Mouse (Mus musculus) G1E (cell line): ENCODE results near the gene Grtp1. TPM values are rescaled to one million over a fixed set of nuclear protein-coding genes. Genes with fewer than 3 reads are reported as not detected.

Source experiments
- ATAC-seq: 2 replicates; pipeline ENCODE4 v1.8.0; 2016; ENCODE audit warnings: mild to moderate bottlenecking; ENCODE audit not compliant: insufficient number of reproducible peaks, poor library complexity, low FRiP score, severe bottlenecking; ENCODE audit errors: extremely low read depth
- DNase-seq: peaks from one replicate; pipeline ENCODE4 v3.0.0; 2012; ENCODE audit warnings: low spot score
- H3K27me3 ChIP-seq: 2 replicates; pipeline ENCODE4 v1.6.1; 2012; ENCODE audit warnings: mild to moderate bottlenecking, low read length, inconsistent platforms; ENCODE audit not compliant: insufficient read depth
- H3K36me3 ChIP-seq: replicated peaks from 2 replicates; pipeline ENCODE3; 2012; ENCODE audit warnings: mild to moderate bottlenecking, inconsistent platforms
- H3K4me1 ChIP-seq: 2 replicates; pipeline ENCODE4 v1.6.1; 2012; ENCODE audit warnings: low read depth, low read length, inconsistent platforms, mixed read lengths; ENCODE audit not compliant: insufficient read depth
- H3K4me3 ChIP-seq: 2 replicates; pipeline ENCODE4 v1.5.1; 2012; ENCODE audit warnings: low read depth, mild to moderate bottlenecking, inconsistent platforms, low read length, moderate library complexity, mixed read lengths
- H3K9me3 ChIP-seq: replicated peaks from 2 replicates; pipeline ENCODE4 v1.6.1; 2012; ENCODE audit warnings: inconsistent platforms
- CTCF ChIP-seq: IDR thresholded peaks from 2 replicates; pipeline ENCODE4 v1.5.1; 2012; ENCODE audit warnings: low read depth, low read length, inconsistent platforms, mixed read lengths
- GATA1 ChIP-seq: IDR thresholded peaks from 2 replicates; pipeline ENCODE4 v1.6.1; 2012; ENCODE audit warnings: borderline replicate concordance, low read length, inconsistent platforms, mixed read lengths
- GATA2 ChIP-seq: IDR thresholded peaks from 2 replicates; pipeline ENCODE4 v1.6.1; 2012; ENCODE audit warnings: low read depth, low read length, inconsistent platforms, borderline replicate concordance
- POLR2AphosphoS5 ChIP-seq: IDR thresholded peaks from 2 replicates; pipeline ENCODE4 v1.6.1; 2012; ENCODE audit warnings: low read depth, low read length, inconsistent platforms; ENCODE audit not compliant: insufficient replicate concordance
- TAL1 ChIP-seq: conservative IDR thresholded peaks from 2 replicates; pipeline ENCODE4 v1.6.1; 2012; ENCODE audit warnings: low read depth, low read length, inconsistent platforms, mixed read lengths
- polyA plus RNA-seq: library from polyadenylated mRNA; stranded (reverse); fragments of >175 nt; gene quantifications from 2 replicates; pipeline ENCODE4 v1.2.3, GENCODE M21; 2012
- total RNA-seq, 2 experiments: library from RNA; stranded (forward) in 1 of 2; stranded (reverse) in 1 of 2; fragments of 200-1000 nt in 1 of 2; fragments of >200 nt in 1 of 2; fragmentation: Nextera tagmentation in 1 of 2; gene quantifications; 2 replicates each; pipeline ENCODE4 v1.2.3; 2014 to 2017

Gene Grtp1
- total and polyA plus RNA-seq, 3 experiments: 7.4 to 17.4 (median 10.7) TPM

DNA sequence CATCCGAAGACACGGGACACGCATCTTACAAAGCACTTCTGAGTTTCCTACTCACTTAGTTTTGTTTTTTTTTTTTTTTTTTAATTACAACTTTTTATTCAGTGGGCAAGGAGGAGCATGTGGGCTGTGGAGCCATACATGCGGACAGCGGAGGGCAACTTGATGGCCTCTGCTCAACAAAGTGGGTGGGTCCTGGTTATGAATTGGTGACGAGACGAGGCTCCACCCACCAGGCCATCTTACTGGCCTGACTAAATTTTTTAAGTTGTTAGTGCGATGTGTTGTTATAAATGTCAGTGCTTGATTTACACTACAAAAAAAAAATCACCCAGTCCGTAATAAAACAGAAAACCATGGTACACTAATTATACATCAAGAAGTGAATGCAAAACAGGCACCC is 20.0 kb downstream of the Grtp1 start:
- Histone ChIP-seq H3K4me3 (no peak overlapping the region), H3K27me3 (no peaks in the 10 kb centered on the region), H3K9me3 (no peaks in the 10 kb centered on the region), H3K36me3 (peaks cover 85% of the 10 kb centered on the region), H3K4me1 (peaks cover 50% of the 10 kb centered on the region)
- no peak for ATAC-seq
- DNase-seq: no peak
- TF ChIP-seq POLR2AphosphoS5: no peak
- no peak for TF ChIP-seq GATA2
- TF ChIP-seq TAL1: no peak
- TF ChIP-seq GATA1: no peak
- no peak for TF ChIP-seq CTCF

DNA sequence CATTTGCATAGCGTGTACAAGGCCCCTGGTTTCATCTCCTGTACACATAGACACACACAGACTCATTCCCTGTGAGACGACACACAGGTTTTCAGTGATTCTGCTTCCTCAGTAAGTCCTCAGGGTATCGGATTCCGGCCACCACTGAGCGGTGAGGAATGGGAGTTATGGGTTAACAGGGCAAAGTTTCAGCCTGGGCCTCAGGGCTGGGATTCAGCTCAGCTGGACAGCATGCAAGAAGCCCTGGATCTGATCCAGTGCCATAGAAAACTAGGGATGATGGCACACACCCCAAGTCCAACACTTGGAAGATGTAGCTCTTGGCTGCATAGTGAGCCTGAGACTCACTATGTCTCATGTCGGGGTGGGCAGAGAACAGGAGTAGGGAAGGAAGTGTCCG is 20.5 kb downstream of the Grtp1 start:
- TF ChIP-seq GATA1 (no peak), POLR2AphosphoS5 (no peak), GATA2 (no peak), TAL1 (no peak), CTCF (no peak)
- H3K27me3 ChIP-seq: no peaks in the 10 kb centered on the region
- no peaks in the 10 kb centered on the region for H3K9me3 ChIP-seq
- no peak overlapping the region for H3K4me3 ChIP-seq
- no peak for DNase-seq
- no peak for ATAC-seq
- peaks cover 50% of the 10 kb centered on the region for H3K4me1 ChIP-seq
- peaks cover 85% of the 10 kb centered on the region for H3K36me3 ChIP-seq

DNA sequence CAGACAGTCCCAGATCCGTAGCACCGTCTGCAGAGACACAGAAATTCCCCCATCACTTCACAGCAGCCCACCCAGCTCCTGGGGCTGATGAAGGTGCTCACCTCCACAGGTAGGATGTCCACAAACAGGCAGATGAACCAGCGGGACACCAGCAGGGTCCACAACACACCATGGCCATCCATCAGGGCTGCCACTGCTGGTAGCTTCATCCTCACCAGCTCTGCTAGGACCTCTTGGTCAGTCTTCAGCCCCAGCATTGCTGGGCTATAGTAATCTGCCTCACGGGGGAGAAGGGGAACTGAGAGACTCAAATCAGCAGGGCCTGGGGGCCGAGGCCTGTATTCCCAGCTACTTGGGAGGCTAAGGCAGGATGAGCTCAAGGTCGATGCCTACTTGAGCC is 20.9 kb downstream of the Grtp1 start:
- ATAC-seq: no peak
- no peak for DNase-seq
- H3K9me3 ChIP-seq: no peaks in the 10 kb centered on the region
- no peak overlapping the region for H3K4me3 ChIP-seq
- peaks cover 49% of the 10 kb centered on the region for H3K4me1 ChIP-seq
- no peak for TF ChIP-seq GATA1
- TF ChIP-seq POLR2AphosphoS5: no peak
- TF ChIP-seq GATA2: no peak
- no peak for TF ChIP-seq TAL1
- TF ChIP-seq CTCF: no peak
- no peaks in the 10 kb centered on the region for H3K27me3 ChIP-seq
- H3K36me3 ChIP-seq: peaks cover 85% of the 10 kb centered on the region

DNA sequence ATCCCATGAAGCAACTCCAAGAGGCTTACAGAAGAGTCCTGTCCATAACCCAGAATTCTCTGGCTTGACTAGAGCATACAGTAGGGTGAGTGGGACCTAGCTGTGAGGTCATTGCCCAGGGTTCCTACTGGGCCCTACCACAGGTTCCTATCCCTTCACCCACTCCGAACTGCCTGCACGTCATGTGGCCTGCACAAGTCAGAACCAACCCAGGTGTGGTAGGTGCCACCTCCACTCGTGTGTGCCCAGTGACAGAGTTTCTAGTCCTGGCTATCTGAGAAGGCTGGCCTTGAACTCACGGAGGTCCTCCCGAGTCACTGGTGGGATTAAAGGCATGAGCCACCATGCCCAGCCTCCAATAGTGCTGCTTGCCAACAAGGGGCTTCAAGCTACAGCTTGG is 22.3 kb downstream of the Grtp1 start:
- Histone ChIP-seq H3K9me3 (no peaks in the 10 kb centered on the region), H3K36me3 (peaks cover 87% of the 10 kb centered on the region)
- TF ChIP-seq POLR2AphosphoS5: no peak
- TF ChIP-seq GATA2: no peak
- TF ChIP-seq TAL1: no peak
- TF ChIP-seq CTCF: no peak
- no peak for TF ChIP-seq GATA1

DNA sequence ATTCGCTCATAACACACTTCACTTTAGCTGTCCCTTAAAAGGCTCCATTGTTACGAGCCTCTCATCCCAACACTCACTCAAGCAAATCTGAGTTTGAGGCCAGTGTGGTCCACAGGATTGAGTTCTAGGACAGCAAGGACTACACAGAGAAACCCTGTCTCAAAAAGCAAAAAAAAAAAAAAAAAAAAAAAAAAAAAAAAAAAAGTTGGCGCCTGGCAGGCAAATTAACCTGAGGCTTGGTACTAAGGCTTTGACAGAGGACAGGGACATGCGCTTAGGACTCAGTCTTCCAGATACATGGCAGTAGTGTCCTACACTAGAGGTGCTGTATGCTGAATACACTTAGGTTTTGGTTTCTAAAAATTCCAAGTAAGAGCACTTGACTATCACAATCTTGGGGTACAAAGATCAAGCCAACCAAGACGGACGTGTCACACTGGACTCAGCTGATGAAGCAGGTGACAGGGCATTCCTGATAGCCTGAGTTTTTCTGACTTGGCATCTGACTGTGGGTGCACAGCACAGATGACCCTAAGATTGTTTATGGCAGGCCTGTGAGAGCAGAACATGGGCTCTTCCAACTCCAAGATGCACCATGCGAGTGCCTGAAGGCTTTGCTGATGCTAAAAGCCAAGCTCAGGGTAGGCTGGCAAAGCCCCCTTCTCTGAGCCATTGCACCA is 23.1 kb downstream of the Grtp1 start:
- TF ChIP-seq POLR2AphosphoS5 (no peak), CTCF (no peak), TAL1 (no peak), GATA1 (no peak), GATA2 (no peak)
- DNase-seq: no peak
- Histone ChIP-seq H3K36me3 (peaks cover 87% of the 10 kb centered on the region), H3K9me3 (no peaks in the 10 kb centered on the region), H3K4me3 (no peak overlapping the region), H3K4me1 (peaks cover 46% of the 10 kb centered on the region), H3K27me3 (no peaks in the 10 kb centered on the region)
- no peak for ATAC-seq

More for the DNA sequence above, 22.3 kb downstream of the Grtp1 start:
- no peak for DNase-seq
- Histone ChIP-seq H3K27me3 (no peaks in the 10 kb centered on the region), H3K4me1 (peaks cover 52% of the 10 kb centered on the region), H3K4me3 (no peak overlapping the region)
- ATAC-seq: no peak

DNA sequence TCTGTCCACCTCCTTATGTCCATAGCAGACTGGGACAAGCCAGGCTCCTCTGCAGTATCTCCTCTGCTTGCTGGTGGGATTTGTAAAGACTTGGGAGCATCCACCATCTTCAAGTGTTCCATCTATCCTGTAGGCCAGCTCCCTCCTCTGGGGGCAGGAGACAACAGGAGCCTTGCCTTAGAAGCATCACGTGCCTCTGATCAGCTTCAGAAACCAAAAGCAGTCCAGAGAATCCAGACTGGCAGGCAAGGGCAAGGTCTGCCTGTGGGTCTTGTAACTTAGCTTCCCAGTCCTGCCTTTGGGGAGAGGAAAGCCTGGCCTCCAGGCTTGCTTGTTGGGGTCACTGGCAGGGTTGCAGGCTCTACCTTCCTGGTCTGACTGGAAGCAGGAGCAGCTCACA is 24.8 kb downstream of the Grtp1 start:
- ATAC-seq: no peak
- DNase-seq: no peak
- Histone ChIP-seq H3K4me3 (no peak overlapping the region), H3K36me3 (peaks cover 95% of the 10 kb centered on the region), H3K27me3 (no peaks in the 10 kb centered on the region), H3K9me3 (no peaks in the 10 kb centered on the region), H3K4me1 (peaks cover 29% of the 10 kb centered on the region)
- TF ChIP-seq GATA2 (no peak), TAL1 (no peak), CTCF (no peak), GATA1 (no peak), POLR2AphosphoS5 (no peak)
